Comparison of ENCODE assay signal across 8 mouse cellular contexts in genomic region chr14:12529961-12530542, GRCm38 (mm10).
DNase-seq lines count a peak whose midpoint lies in the region; ATAC-seq and TF ChIP-seq lines count a peak whose summit lies in the region.

No protein-coding gene starts in this region.

- H3K36me3 ChIP-seq in forebrain, embryonic 12.5 days (replicated peaks): no peaks in the 10 kb centered on the region
- no peaks in the 10 kb centered on the region for H3K36me3 ChIP-seq in midbrain, embryonic 11.5 days (ENCODE audit: control insufficient read depth, insufficient read depth, low read length)

- no peak overlapping the region for H3K27ac ChIP-seq in gastrocnemius, adult 2 months
- no peak overlapping the region for H3K27ac ChIP-seq in forebrain, embryonic 12.5 days
- H3K27ac ChIP-seq in midbrain, embryonic 11.5 days (ENCODE audit: low read depth, low read length): no peak overlapping the region

- no peak for DNase-seq in gastrocnemius, adult 2 months
- no peak for DNase-seq in gastrocnemius, postnatal 25 days
- peak; percentile 30 for DNase-seq in c-Kit-positive CD71-negative TER-119-negative erythroid progenitor cells, embryonic 14.5 days (ENCODE audit: low read depth)
- DNase-seq in induced T-regulatory cell, adult 2 months (ENCODE audit: low read depth): peak; percentile 2
- peak; percentile 34 for DNase-seq in left cerebral cortex, adult 11 months (ENCODE audit: low spot score)
- DNase-seq in midbrain, embryonic 11.5 days (ENCODE audit: low spot score, missing footprints): peak; percentile 95
- DNase-seq in telencephalon, adult 2 months (ENCODE audit: low read depth, low spot score): peak; percentile 43

- WGBS in forebrain, embryonic 12.5 days: 6% methylated on average over 11 of the region's 11 CpGs
- WGBS in midbrain, embryonic 11.5 days: 8% methylated on average over 11 of the region's 11 CpGs

- ATAC-seq in forebrain, embryonic 12.5 days (ENCODE audit: low FRiP score): peak; percentile 68
- ATAC-seq in midbrain, embryonic 11.5 days (ENCODE audit: low FRiP score): peak; percentile 70

- peak overlapping the region; percentile 43 for H3K4me2 ChIP-seq in forebrain, embryonic 12.5 days
- peak overlapping the region; percentile 28; the same call in 1 of the 2 replicates for H3K4me2 ChIP-seq in midbrain, embryonic 11.5 days

- no peak overlapping the region for H3K9ac ChIP-seq in forebrain, embryonic 12.5 days
- H3K9ac ChIP-seq in midbrain, embryonic 11.5 days (ENCODE audit: low read length): no peak overlapping the region

- TF ChIP-seq CTCF in gastrocnemius, adult 2 months (IDR thresholded peaks at IDR 0.05): peak; percentile 51

- peaks cover 6% of the 10 kb centered on the region for H3K4me1 ChIP-seq in forebrain, embryonic 12.5 days
- H3K4me1 ChIP-seq in midbrain, embryonic 11.5 days (ENCODE audit: control insufficient read depth, insufficient read depth, low read length): peaks cover 2% of the 10 kb centered on the region; the same call in 1 of the 2 replicates

- intact Hi-C loops in gastrocnemius, adult 2 months (cut with DNase I): loop anchor here (2.0 kb wide), 1 partner anchor 379 kb away; no protein-coding TSS in a partner anchor

- no peaks in the 10 kb centered on the region for H3K9me3 ChIP-seq in forebrain, embryonic 12.5 days
- no peaks in the 10 kb centered on the region for H3K9me3 ChIP-seq in midbrain, embryonic 11.5 days (ENCODE audit: control insufficient read depth, low read length)

- peaks cover 32% of the 10 kb centered on the region for H3K27me3 ChIP-seq in forebrain, embryonic 12.5 days
- H3K27me3 ChIP-seq in midbrain, embryonic 11.5 days (ENCODE audit: control insufficient read depth, insufficient read depth, low read length): peaks cover 3% of the 10 kb centered on the region

- H3K4me3 ChIP-seq in gastrocnemius, adult 2 months: no peak overlapping the region
- no peak overlapping the region for H3K4me3 ChIP-seq in forebrain, embryonic 12.5 days (replicated peaks)
- no peak overlapping the region for H3K4me3 ChIP-seq in midbrain, embryonic 11.5 days (ENCODE audit: low read depth, low read length)

Comparison
In these comparisons a context has a peak if more than half of its experiments do, and no peak if none do; other contexts are left out.
1. DNase-seq: peak in c-Kit-positive CD71-negative TER-119-negative erythroid progenitor cells, embryonic 14.5 days (single experiment), induced T-regulatory cell, adult 2 months (single experiment), left cerebral cortex, adult 11 months (single experiment), midbrain, embryonic 11.5 days (single experiment) and telencephalon, adult 2 months (single experiment); none in gastrocnemius, adult 2 months (single experiment) and gastrocnemius, postnatal 25 days (single experiment).